Mouse (Mus musculus): ENCODE measurements at regions not wholly inside any gene's neighbourhood (a gene's known extent, or its start where the extent isn't known, plus 50 kb on each side); places are given as distances from the start of the nearest gene placed in this dataset.
A peak's percentile ranks its signal among the peaks of the same experiment; 100 is the strongest.

GRCm38 (mm10) chr6:53161627-53162026 is 93.2 kb upstream of the Jazf1 start:
- Histone ChIP-seq H3K9me3 (replicated peaks; ENCODE audit: low read length) (no peaks in the 10 kb centered on the region), H3K4me3 (replicated peaks; ENCODE audit: low read depth, low read length) (no peak overlapping the region), H3K36me3 (ENCODE audit: insufficient read depth, low read length) (no peaks in the 10 kb centered on the region), H3K27me3 (ENCODE audit: insufficient read depth, low read length) (no peaks in the 10 kb centered on the region), H3K9ac (ENCODE audit: low read depth, low read length) (no peak overlapping the region), H3K27ac (no peak overlapping the region), H3K4me1 (replicated peaks; ENCODE audit: insufficient read depth, low read length) (0 out of 2 replicates have a peak, but pooled peaks cover 4% of the 10 kb centered on the region), H3K4me2 (ENCODE audit: low read length) (no peak overlapping the region)
- ATAC-seq (replicated peaks; ENCODE audit: low FRiP score, low read depth) (no peak), DNase-seq (ENCODE audit: low spot score) (no peak)
- no peak for TF ChIP-seq CTCF (IDR thresholded peaks at IDR 0.05; ENCODE audit: low read depth)
- WGBS, result 86% methylated on average over 2 of the region's 2 CpGs

DNA sequence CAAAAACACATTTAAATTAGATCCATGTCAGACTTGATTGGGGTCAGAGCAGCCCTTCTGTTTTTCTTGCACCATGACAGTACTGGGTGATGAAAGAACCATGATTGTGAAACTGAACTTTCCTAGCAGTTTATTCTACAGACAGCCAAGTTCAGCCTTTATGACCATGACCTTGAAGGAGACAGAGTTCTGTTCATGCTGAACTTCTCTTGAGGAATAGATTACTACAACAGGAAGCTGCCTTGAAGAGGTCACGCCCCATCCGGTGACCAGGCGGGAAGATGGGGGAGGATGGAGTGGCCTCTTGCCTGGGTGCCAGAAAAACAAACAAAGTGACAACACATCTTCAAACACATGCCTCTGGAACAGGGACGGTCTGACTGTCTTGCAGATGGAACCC is 86.2 kb upstream of the Jazf1 start:
- WGBS, result 33% methylated on average over 4 of the region's 4 CpGs
- H3K36me3 ChIP-seq (ENCODE audit: insufficient read depth, low read length), result no peaks in the 10 kb centered on the region
- peak; percentile 31 for DNase-seq (ENCODE audit: low spot score)
- no peaks in the 10 kb centered on the region for H3K4me1 ChIP-seq (replicated peaks; ENCODE audit: insufficient read depth, low read length)
- H3K9me3 ChIP-seq (replicated peaks; ENCODE audit: low read length), result no peaks in the 10 kb centered on the region
- H3K9ac ChIP-seq (ENCODE audit: low read depth, low read length), result no peak overlapping the region
- H3K4me2 ChIP-seq (ENCODE audit: low read length), result no peak overlapping the region
- H3K27ac ChIP-seq, result no peak overlapping the region
- no peak overlapping the region for H3K4me3 ChIP-seq (replicated peaks; ENCODE audit: low read depth, low read length)
- TF ChIP-seq CTCF (IDR thresholded peaks at IDR 0.05; ENCODE audit: low read depth), result no peak
- H3K27me3 ChIP-seq (ENCODE audit: insufficient read depth, low read length), result no peaks in the 10 kb centered on the region
- no peak for ATAC-seq (replicated peaks; ENCODE audit: low FRiP score, low read depth)

DNA sequence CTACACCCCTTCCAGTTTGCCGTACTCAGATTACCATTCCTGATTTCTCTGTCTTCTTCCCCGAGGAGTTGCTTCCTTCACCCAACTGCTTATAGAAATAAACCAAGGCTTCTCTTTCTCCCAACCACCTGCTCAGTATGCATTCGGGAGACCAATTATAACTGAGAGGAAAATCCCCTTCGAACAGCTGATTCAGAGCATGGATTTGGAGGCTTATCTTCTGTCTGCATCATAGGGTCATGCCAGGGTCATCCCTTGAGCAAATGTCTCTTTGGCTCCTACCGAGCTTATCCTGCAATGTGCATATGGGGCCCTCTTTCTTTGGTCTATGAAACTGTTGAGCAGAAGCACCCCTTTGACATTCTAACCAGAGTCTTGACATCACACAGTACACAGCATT is 79.0 kb upstream of the Jazf1 start:
- 60% methylated on average over 5 of the region's 5 CpGs for WGBS
- H3K9me3 ChIP-seq (replicated peaks; ENCODE audit: low read length), result no peaks in the 10 kb centered on the region
- DNase-seq (ENCODE audit: low spot score), result no peak

GRCm38 (mm10) chr6:53143846-53144584 is 75.6 kb upstream of the Jazf1 start:
- ATAC-seq (replicated peaks; ENCODE audit: low FRiP score, low read depth), result no peak

More for the DNA sequence above, 79.0 kb upstream of the Jazf1 start:
- H3K4me1 ChIP-seq (replicated peaks; ENCODE audit: insufficient read depth, low read length), result no peaks in the 10 kb centered on the region
- H3K4me3 ChIP-seq (replicated peaks; ENCODE audit: low read depth, low read length), result no peak overlapping the region
- H3K4me2 ChIP-seq (ENCODE audit: low read length), result no peak overlapping the region
- H3K27ac ChIP-seq, result no peak overlapping the region
- no peak overlapping the region for H3K9ac ChIP-seq (ENCODE audit: low read depth, low read length)
- no peaks in the 10 kb centered on the region for H3K36me3 ChIP-seq (ENCODE audit: insufficient read depth, low read length)
- no peak for ATAC-seq (replicated peaks; ENCODE audit: low FRiP score, low read depth)
- no peaks in the 10 kb centered on the region for H3K27me3 ChIP-seq (ENCODE audit: insufficient read depth, low read length)
- no peak for TF ChIP-seq CTCF (IDR thresholded peaks at IDR 0.05; ENCODE audit: low read depth)

GRCm38 (mm10) chr6:53134410-53134809 is 66.0 kb upstream of the Jazf1 start:
- DNase-seq (ENCODE audit: low spot score), result no peak
- Histone ChIP-seq H3K4me1 (replicated peaks; ENCODE audit: insufficient read depth, low read length) (no peaks in the 10 kb centered on the region), H3K36me3 (ENCODE audit: insufficient read depth, low read length) (no peaks in the 10 kb centered on the region), H3K9ac (ENCODE audit: low read depth, low read length) (no peak overlapping the region), H3K4me2 (ENCODE audit: low read length) (no peak overlapping the region), H3K27ac (no peak overlapping the region), H3K27me3 (ENCODE audit: insufficient read depth, low read length) (no peaks in the 10 kb centered on the region), H3K9me3 (replicated peaks; ENCODE audit: low read length) (no peaks in the 10 kb centered on the region), H3K4me3 (replicated peaks; ENCODE audit: low read depth, low read length) (no peak overlapping the region)
- no peak for ATAC-seq (replicated peaks; ENCODE audit: low FRiP score, low read depth)
- WGBS, result 69% methylated on average over 2 of the region's 2 CpGs
- no peak for TF ChIP-seq CTCF (IDR thresholded peaks at IDR 0.05; ENCODE audit: low read depth)

More at GRCm38 (mm10) chr6:53143846-53144584, 75.6 kb upstream of the Jazf1 start:
- Histone ChIP-seq H3K27me3 (ENCODE audit: insufficient read depth, low read length) (no peaks in the 10 kb centered on the region), H3K9ac (ENCODE audit: low read depth, low read length) (no peak overlapping the region), H3K4me3 (replicated peaks; ENCODE audit: low read depth, low read length) (no peak overlapping the region), H3K4me1 (replicated peaks; ENCODE audit: insufficient read depth, low read length) (no peaks in the 10 kb centered on the region), H3K9me3 (replicated peaks; ENCODE audit: low read length) (no peaks in the 10 kb centered on the region), H3K36me3 (ENCODE audit: insufficient read depth, low read length) (no peaks in the 10 kb centered on the region), H3K4me2 (ENCODE audit: low read length) (no peak overlapping the region), H3K27ac (no peak overlapping the region)
- WGBS, result 26% methylated on average over 4 of the region's 4 CpGs
- peak; percentile 74 for TF ChIP-seq CTCF (IDR thresholded peaks at IDR 0.05; ENCODE audit: low read depth)
- DNase-seq (ENCODE audit: low spot score), result peak; percentile 85

GRCm38 (mm10) chr6:53130717-53131330 is 62.4 kb upstream of the Jazf1 start:
- no peak for TF ChIP-seq CTCF (IDR thresholded peaks at IDR 0.05; ENCODE audit: low read depth)
- ATAC-seq (replicated peaks; ENCODE audit: low FRiP score, low read depth) (no peak), DNase-seq (ENCODE audit: low spot score) (no peak)
- Histone ChIP-seq H3K36me3 (ENCODE audit: insufficient read depth, low read length) (no peaks in the 10 kb centered on the region), H3K9me3 (replicated peaks; ENCODE audit: low read length) (no peaks in the 10 kb centered on the region), H3K27ac (no peak overlapping the region), H3K4me2 (ENCODE audit: low read length) (no peak overlapping the region), H3K4me3 (replicated peaks; ENCODE audit: low read depth, low read length) (no peak overlapping the region), H3K27me3 (ENCODE audit: insufficient read depth, low read length) (no peaks in the 10 kb centered on the region), H3K4me1 (replicated peaks; ENCODE audit: insufficient read depth, low read length) (no peaks in the 10 kb centered on the region), H3K9ac (ENCODE audit: low read depth, low read length) (no peak overlapping the region)
- 13% methylated on average over 2 of the region's 2 CpGs for WGBS

Measured in kidney, postnatal 0 days (tissue).